Mouse (Mus musculus) adrenal gland, adult 10 weeks (tissue): ENCODE results near the gene Alpk1. TPM values are rescaled to one million over a fixed set of nuclear protein-coding genes. Genes with fewer than 3 reads are reported as not detected.

Experiments
- polyA plus RNA-seq: library from polyadenylated mRNA; stranded (reverse); fragments of 350-450 nt; fragmentation: Illumina TruSeq; extraction: RNeasy Lipid Tissue Mini Kit (QIAGEN cat#74804); gene quantifications from one replicate; pipeline ENCODE4 v1.2.3, GENCODE M21; 2014; ENCODE audit warnings: low read depth, low replicate concordance

Gene Alpk1
- polyA plus RNA-seq: 5.9 TPM

DNA sequence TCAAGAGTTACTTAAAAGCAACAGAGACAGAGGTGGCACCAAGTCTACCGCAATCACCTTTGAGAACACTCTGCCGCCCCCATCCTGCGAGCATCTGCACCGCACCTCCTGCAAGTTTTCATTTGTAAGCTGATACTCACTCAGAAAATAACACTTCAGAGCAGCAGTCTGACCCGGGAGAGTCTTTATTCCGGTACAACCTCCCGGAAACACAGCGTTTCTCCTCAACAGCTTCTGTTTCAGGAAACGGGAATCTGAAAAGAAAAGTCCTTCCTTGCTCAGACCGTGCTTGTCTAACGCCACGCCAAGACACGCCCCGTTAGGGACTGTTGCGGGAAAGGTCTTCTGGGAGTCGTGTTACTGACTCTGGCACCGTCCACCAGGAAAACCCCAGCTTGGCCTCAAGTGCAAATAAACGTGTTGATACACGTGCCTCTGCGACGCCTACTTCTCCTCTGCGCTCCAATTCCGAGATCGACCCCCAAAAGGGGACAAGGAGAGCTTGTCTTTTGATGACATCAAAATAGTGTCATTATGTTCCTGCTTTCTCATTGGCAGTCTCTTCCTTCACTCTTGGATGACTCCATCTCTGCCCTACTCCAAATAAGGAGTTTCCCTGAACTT is at the start of gene Alpk1:
Alpk1 (minus strand) TSS at position 507 of the 624 bp plus-strand sequence.

DNA sequence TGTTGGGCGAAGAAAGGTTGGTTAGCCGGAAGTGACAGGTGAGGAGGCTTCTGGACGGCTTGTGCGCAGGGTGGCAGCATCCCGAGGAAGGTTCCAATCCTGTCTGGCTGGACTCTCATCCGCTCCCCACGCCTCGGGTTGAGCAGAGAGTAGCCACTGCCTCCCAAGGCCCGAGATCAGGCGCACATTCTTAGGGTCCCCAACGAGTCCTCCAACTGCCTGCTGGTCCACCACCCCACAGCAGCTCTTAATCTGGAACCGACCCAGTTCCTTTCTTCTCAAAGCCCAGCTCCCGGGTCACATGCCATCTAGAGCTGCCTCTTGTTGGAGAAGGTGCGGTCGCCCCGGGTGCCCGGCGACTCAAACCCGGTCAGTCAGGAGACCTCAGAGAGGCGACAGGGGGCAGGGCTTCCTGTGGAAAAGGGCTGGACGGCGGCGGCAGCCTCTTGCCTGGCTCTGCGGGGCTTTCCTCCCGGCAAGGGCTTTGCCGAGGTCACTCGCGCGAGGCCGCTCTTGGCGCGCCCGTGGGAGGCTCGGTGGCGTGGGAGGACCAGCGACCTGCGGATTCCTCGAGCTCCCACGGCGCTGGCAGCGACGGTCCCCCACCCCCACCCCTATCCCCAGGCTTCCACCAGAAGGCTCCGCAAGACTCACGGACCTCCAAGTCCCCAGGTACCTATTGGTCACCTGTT is 9.3 kb upstream of the Alpk1 start, which contains the start of gene Tifa:
Tifa (plus strand) TSS at position 306 of the 692 bp plus-strand sequence.

DNA sequence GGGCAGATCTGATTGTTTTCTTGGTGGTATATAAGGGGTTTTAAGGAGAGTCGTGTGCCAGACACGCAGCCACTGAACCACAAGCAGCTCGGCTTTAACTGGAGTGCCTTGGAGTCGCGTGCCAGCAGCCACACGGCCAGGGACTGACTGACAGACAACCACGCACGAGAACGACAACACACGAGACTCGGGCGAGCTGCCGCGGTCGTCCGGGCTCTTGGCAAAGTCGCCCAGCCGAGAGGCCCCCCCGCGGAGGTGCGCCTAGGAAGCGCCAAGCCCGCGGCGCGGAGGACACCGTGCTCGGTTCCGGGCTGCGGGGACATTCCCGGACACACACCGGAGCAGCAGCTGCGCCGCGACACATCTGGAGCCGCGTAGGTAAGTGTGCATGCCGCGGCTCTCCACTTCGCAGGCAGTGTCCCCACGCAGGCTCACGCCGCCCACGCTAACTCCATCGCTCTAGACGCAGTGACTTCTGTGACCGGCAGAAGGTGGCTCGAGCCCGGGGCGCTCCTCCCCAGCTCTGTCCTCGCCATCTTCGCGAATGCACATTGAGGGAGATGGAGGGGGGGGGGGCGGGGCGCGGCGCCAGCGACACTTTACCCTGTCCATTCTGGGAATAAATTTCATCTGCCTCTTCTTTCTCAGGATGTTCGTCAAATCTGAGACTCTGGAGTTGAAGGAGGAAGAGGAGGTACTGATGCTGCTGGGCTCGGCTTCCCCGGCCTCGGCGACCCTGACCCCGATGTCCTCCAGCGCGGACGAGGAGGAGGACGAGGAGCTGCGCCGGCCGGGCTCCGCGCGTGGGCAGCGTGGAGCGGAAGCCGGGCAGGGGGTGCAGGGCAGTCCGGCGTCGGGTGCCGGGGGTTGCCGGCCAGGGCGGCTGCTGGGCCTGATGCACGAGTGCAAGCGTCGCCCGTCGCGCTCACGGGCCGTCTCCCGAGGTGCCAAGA is 147.0 kb downstream of the Alpk1 start, which contains the start of gene Neurog2:
Neurog2 (plus strand) TSS at position 56 of the 953 bp plus-strand sequence.

Other genes starting within 250 kb of the Alpk1 start
- 51.4 TPM for gene Larp7, start 227.2 kb downstream of the Alpk1 start, polyA plus RNA-seq
- 2.5 TPM for gene Zgrf1, start 227.0 kb downstream of the Alpk1 start, polyA plus RNA-seq
- gene Neurog2, start 147.4 kb downstream of the Alpk1 start, polyA plus RNA-seq: not detected
- 13.8 TPM for gene Tifa, start 9.3 kb upstream of the Alpk1 start, polyA plus RNA-seq
- 34.9 TPM for gene Ap1ar, start 57.0 kb upstream of the Alpk1 start, polyA plus RNA-seq
- 19.6 TPM for gene Fam241a, start 115.8 kb upstream of the Alpk1 start, polyA plus RNA-seq